Mouse (Mus musculus) thymus, adult 2 months (tissue): Measurements from ENCODE around the gene Rhbg.

Experiments used
- CTCF ChIP-seq: fragments of 200-500 bp; IDR thresholded peaks from 2 replicates; pipeline ENCODE4 v1.5.1; 2012; ENCODE audit warnings: mild to moderate bottlenecking, control low read depth, low read length, moderate library complexity, borderline replicate concordance; ENCODE audit not compliant: control insufficient read depth, poor library complexity, insufficient read depth; ENCODE audit errors: extremely low read depth
- POLR2A ChIP-seq: fragments of 200-500 bp; IDR thresholded peaks from 2 replicates; pipeline ENCODE4 v1.6.1; 2012; ENCODE audit warnings: mild to moderate bottlenecking, low read length, control low read depth, moderate library complexity; ENCODE audit not compliant: control insufficient read depth, poor library complexity, insufficient read depth; ENCODE audit errors: extremely low read depth

DNA sequence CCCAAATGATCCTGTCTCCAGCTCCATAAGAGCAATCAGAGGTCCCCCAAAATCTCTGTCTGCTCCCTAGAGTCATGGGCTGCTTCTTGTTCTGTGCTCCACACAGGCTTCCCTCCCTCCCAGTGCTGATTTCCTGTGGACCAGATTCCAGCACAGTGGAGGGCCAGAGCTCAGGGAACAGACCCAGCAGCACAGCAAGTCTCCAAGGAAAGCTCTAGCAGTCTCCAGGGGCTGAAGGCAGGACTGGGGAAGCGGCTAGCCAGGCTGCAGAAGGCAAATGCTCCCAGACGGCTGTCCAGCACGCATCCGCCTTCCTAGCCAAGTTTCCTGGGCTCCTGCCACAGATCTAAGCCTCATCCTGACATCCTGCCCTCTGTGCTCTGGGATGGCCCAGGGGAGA, 25.6 kb downstream of the Rhbg start:
- no peak for TF ChIP-seq POLR2A
- no peak for TF ChIP-seq CTCF
